Mouse (Mus musculus): ENCODE measurements around the gene Glis3.

GRCm38 (mm10) chr19:28720016-28720415 lies 40.1 kb upstream of the Glis3 start:
- no peak for TF ChIP-seq POLR2A (IDR thresholded peaks at IDR 0.05; ENCODE audit: borderline replicate concordance, extremely low read depth, low read depth, low read length)
- TF ChIP-seq CTCF (IDR thresholded peaks at IDR 0.05; ENCODE audit: insufficient read depth, low read length): no peak

Data from lung, adult 2 months (tissue).